Mouse (Mus musculus) stomach, embryonic 16.5 days (tissue): ENCODE measurements around the gene Ric8b. TPM values are rescaled to one million over a fixed set of nuclear protein-coding genes. Genes with fewer than 3 reads are reported as not detected.

Experiments
- ATAC-seq: fragments of 200-750 bp; cut with Nextera tagmentation; 2 replicates; pipeline ENCODE4 v1.8.0; 2017; ENCODE audit warnings: moderate number of reproducible peaks, moderate TSS enrichment; ENCODE audit not compliant: insufficient read depth, low FRiP score
- H3K27ac ChIP-seq: fragments of 300-500 bp; sonication (generic); 2 replicates; pipeline ENCODE4 v1.5.1; 2014; ENCODE audit warnings: low read length
- H3K27me3 ChIP-seq: fragments of 300-500 bp; sonication (generic); 2 replicates; pipeline ENCODE4 v1.6.1; 2014; ENCODE audit warnings: low read length, control low read depth, mixed read lengths; ENCODE audit not compliant: control insufficient read depth, insufficient read depth
- H3K36me3 ChIP-seq: fragments of 300-500 bp; sonication (generic); 2 replicates; pipeline ENCODE4 v1.6.1; 2014; ENCODE audit warnings: low read length; ENCODE audit not compliant: control insufficient read depth, insufficient read depth
- H3K4me1 ChIP-seq: fragments of 300-500 bp; sonication (generic); 2 replicates; pipeline ENCODE4 v1.6.1; 2014; ENCODE audit warnings: low read length, control low read depth, mixed read lengths; ENCODE audit not compliant: control insufficient read depth, insufficient read depth
- H3K4me2 ChIP-seq: fragments of 300-500 bp; sonication (generic); 2 replicates; pipeline ENCODE4 v1.6.1; 2014; ENCODE audit warnings: low read depth, low read length, mixed read lengths
- H3K4me3 ChIP-seq: fragments of 300-500 bp; sonication (generic); replicated peaks from 2 replicates; pipeline ENCODE4 v1.5.1; 2014; ENCODE audit warnings: mild to moderate bottlenecking, low read length
- H3K9ac ChIP-seq: fragments of 300-500 bp; sonication (generic); 2 replicates; pipeline ENCODE4 v1.6.1; 2014; ENCODE audit warnings: low read length
- H3K9me3 ChIP-seq: fragments of 300-500 bp; sonication (generic); replicated peaks from 2 replicates; pipeline ENCODE4 v1.6.1; 2016; ENCODE audit warnings: low read length, control low read depth; ENCODE audit not compliant: control insufficient read depth
- WGBS: fragments of 180-500 bp; shearing (Covaris S2); extraction: QIAGEN DNeasy Blood & Tissue Kit; methylation state at CpG from one replicate; pipeline ENCODE4 v1.1.7; 2014; 5-methylcytosine and 5-hydroxymethylcytosine counted together
- polyA plus RNA-seq: library from polyadenylated mRNA; unstranded; fragments of >200 nt; fragmentation: Nextera tagmentation; extraction: Ambion mirVana; gene quantifications from 2 replicates; pipeline ENCODE4 v1.2.1, GENCODE M21; 2015

The Ric8b gene
- polyA plus RNA-seq, 1 experiment from 2014 or later: 18.2 TPM

DNA sequence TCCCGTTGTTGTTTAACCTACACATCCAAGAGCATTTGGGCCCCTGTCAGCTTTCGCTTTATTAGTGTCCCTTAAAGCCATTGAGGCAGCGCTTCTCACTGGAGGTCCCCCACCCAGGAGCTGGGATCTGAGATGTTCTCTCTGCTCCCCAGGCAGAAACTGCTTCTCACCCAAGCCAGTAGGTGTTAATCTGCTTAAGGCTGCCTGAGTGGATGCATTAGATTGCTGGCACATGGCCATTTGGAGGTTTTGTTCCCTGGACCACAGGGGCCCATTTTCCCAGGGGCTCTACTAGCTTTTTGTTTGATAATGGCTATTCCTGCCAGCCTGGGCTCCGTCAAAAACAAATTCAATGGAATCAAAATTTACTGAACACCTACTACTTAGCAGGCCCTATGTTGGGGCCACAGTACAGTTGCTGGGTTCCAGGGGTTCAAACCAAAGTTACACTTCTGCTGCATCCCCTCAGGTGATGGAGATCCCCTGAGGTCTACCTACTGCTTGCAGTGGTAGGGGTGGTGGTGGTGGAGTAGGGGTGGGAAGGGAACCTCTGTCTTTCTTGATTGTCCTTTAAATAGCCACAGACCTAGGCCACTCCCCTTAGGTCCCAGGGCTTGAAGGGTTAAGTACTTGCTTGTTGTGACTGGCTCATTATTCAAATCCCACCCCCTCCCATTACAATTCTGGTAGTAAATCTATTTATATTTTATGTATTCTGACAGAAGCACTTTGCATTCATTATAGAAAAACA lies 28.1 kb upstream of the Ric8b start:
- Histone ChIP-seq H3K9ac (no peak overlapping the region), H3K4me3 (no peak overlapping the region), H3K27me3 (no peaks in the 10 kb centered on the region), H3K36me3 (no peaks in the 10 kb centered on the region), H3K9me3 (no peaks in the 10 kb centered on the region), H3K4me2 (no peak overlapping the region), H3K4me1 (peaks cover 13% of the 10 kb centered on the region; the same call in 1 of the 2 replicates), H3K27ac (no peak overlapping the region)
- 64% methylated on average over 4 of the region's 4 CpGs for WGBS
- no peak for ATAC-seq

DNA sequence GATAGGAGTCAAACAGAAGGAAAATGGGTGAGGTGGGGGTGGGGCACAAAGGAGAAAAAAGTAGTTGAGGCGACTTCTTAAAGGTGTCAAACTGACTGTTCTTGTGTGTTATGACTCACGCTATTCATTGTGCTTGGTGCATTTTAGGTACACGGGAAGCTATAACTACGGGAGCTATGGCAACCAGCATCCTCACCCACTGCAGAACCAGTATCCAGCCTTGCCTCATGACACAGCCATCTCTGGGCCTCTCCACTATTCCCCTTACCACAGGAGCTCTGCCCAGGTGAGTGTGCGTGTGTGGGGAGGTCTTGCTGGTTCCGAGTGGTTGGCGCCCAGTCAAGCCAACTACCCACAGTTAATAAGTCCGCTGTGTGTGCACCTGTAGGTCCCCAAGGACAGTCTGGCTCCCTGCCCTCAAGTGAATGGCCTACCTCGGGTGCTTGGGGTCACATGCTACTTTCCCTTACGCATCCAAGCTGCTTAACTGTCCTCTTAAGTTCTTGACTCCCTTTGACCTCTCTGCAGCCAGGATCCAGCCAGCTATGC lies 21.5 kb upstream of the Ric8b start:
- no peak for ATAC-seq
- H3K9me3 ChIP-seq: no peaks in the 10 kb centered on the region
- no peaks in the 10 kb centered on the region for H3K4me1 ChIP-seq
- H3K4me3 ChIP-seq: no peak overlapping the region
- no peak overlapping the region for H3K27ac ChIP-seq
- H3K4me2 ChIP-seq: no peak overlapping the region
- H3K27me3 ChIP-seq: no peaks in the 10 kb centered on the region
- 91% methylated on average over 10 of the region's 10 CpGs for WGBS
- H3K36me3 ChIP-seq: no peaks in the 10 kb centered on the region
- H3K9ac ChIP-seq: no peak overlapping the region

DNA sequence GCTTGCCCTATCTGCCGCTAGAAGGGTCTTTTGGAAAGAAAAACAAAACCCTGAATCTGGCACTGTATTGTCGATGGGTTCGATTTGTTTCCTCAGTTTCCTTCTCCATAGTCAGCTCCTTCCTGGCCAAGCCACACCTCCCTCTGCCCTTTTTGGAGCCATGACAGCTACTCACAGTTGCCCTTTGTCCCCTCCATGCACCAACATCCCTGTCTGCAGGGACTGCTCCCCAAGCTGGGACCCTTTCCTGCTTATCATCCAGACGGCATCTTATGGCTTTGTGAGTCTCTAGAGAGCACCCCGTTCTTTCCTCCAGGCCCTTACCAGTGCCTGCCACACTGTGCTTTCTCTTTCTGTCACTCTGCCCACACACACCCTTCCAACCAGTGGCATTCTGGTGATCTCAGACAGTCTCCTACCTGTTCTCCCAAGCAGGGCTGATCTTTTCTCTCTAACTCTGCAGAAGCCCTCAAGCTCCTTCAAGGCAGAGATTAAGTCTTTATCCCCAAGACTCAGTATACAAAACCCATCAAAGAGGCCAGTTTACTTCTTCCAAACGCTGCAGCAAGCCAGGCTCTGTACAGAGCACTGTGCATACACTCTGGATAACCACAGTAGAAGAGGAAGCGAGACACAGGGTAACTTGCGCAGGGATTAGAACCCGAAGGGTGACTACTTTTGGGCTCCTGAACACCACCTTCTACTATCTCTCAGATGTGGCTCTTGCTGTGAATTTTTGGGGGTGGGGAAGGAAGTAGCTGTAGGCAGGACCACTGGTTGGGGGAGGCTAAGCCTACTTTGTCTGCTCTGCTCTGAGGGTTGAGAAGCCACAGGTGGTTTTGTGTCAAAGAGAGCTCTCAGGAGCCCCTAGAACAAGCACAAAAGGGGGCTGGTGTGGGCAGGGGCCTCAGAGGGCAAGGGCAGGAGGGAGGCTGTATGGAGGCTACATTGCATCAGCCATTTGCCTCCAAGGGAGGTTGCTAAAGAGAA lies 20.2 kb upstream of the Ric8b start:
- Histone ChIP-seq H3K27me3 (no peaks in the 10 kb centered on the region), H3K9ac (no peak overlapping the region), H3K4me3 (no peak overlapping the region), H3K36me3 (no peaks in the 10 kb centered on the region), H3K4me2 (no peak overlapping the region), H3K4me1 (no peaks in the 10 kb centered on the region), H3K9me3 (no peaks in the 10 kb centered on the region), H3K27ac (no peak overlapping the region)
- ATAC-seq: no peak
- WGBS: 65% methylated on average over 9 of the region's 9 CpGs

DNA sequence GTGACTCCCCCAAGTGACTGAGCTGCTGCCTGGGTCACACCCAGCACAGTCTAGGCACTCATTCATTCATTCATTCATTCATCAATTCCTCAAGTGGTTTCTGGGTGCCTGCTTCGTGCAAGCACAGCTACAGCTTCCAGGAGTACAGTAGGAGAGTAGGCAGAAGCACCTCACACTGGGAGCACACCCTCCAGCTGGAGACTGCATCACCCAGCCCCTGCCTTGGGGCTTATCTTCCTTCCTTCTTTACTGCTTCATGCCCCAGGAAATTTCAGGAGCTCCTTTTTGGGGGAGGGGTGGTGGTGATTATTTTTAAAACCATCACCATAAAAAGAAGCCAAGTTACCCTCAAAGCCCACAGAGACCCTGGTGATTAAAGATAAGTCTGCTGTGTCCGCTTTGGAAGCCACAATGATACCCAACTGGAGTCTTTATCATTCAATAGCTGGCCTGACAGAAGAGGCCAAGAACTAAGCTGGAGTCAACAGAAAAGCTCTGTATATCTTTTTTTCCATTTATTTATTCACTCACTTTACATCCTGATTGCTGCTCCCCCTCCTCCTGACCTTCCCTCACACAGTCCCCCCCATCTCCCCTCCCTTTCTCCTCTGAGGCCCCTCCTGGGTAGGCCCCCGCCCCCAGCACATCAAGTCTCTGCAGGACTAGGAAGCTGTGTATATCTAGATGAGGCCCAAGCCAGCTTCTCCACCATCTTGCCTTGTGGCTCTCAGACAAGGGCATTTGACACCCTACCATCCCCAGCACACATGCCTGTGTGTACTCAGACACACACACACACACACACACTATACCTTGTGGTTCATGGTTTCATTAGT lies 19.1 kb upstream of the Ric8b start:
- Histone ChIP-seq H3K9ac (no peak overlapping the region), H3K27ac (no peak overlapping the region), H3K4me3 (no peak overlapping the region), H3K9me3 (no peaks in the 10 kb centered on the region), H3K4me2 (no peak overlapping the region), H3K27me3 (no peaks in the 10 kb centered on the region), H3K4me1 (peaks cover 1% of the 10 kb centered on the region), H3K36me3 (no peaks in the 10 kb centered on the region)
- 70% methylated on average over 3 of the region's 3 CpGs for WGBS
- no peak for ATAC-seq

DNA sequence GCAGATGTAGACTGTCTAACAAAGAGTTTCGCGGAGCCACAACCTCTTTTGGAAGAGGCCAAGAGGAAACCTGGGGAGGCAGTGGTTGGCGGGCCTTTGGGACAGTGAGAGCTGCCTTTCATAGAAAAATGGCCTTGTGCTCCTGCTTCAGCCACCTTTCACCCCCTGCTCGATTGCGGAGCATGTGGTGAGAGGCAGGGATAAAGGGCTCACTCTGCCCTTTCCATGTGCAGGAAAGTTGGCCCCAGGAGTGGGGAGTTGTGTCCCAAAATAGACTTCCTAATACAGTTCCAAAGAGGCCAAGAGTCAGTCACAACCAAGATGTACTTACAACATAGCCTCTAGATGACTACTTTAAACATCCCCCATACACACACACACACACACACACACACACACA lies 15.7 kb upstream of the Ric8b start:
- peaks cover 5% of the 10 kb centered on the region for H3K4me1 ChIP-seq

DNA sequence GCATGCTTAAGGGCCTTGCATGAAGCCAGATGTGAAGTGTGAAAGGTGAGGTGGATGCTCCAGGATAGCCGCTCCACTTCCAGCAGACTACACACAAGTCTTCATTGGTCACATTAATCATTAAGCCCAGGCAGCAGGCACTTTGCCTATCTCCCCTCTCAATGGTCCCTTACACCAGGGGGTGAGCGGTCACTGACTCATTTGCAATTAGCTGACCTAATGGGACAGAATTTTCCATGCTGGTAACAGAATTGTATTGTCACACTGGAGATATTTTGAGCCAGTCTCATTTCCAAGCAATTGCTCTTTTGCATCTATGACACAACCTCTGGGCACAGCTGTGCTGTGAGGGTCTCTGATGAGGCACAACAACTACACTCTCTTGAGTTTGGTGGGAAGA lies 15.2 kb upstream of the Ric8b start:
- WGBS: 60% methylated on average over 2 of the region's 2 CpGs
- Histone ChIP-seq H3K4me2 (no peak overlapping the region), H3K9ac (no peak overlapping the region), H3K4me1 (peaks cover 5% of the 10 kb centered on the region), H3K27me3 (no peaks in the 10 kb centered on the region), H3K9me3 (no peaks in the 10 kb centered on the region), H3K4me3 (no peak overlapping the region), H3K36me3 (no peaks in the 10 kb centered on the region), H3K27ac (no peak overlapping the region)
- no peak for ATAC-seq

More for the DNA sequence above, 15.7 kb upstream of the Ric8b start:
- no peak overlapping the region for H3K4me2 ChIP-seq
- no peaks in the 10 kb centered on the region for H3K9me3 ChIP-seq
- H3K36me3 ChIP-seq: no peaks in the 10 kb centered on the region
- no peak overlapping the region for H3K4me3 ChIP-seq
- WGBS: 74% methylated on average over 5 of the region's 5 CpGs
- no peaks in the 10 kb centered on the region for H3K27me3 ChIP-seq
- H3K9ac ChIP-seq: no peak overlapping the region
- H3K27ac ChIP-seq: no peak overlapping the region
- no peak for ATAC-seq

DNA sequence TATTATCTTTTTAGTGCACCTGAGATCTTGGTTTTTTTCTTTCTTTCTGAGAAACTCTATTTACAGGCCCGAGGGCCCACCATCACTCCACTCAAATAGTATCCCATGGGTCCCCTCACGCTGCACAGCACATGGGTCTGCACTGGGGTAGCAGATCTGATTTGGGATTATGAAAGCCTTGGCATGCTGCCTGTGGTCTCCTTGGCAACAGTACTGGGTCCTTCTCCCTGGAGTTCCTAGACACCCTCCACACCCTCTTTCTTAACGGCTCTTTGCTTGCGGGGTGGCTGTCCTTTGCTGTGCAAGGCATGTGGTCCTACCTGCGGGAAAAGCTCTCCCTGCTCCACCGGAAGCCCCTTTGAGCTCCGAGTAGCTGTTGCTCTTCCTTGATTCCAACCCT lies 14.1 kb upstream of the Ric8b start:
- ATAC-seq: peak; percentile 11; the same call in 1 of the 2 replicates
- Histone ChIP-seq H3K9ac (peak overlapping the region; percentile 19; the same call in 1 of the 2 replicates), H3K4me2 (peak overlapping the region; percentile 28; the same call in 1 of the 2 replicates), H3K36me3 (no peaks in the 10 kb centered on the region), H3K4me3 (0 out of 2 replicates have a peak overlapping the region, but pooled peaks have one; percentile 12), H3K27me3 (no peaks in the 10 kb centered on the region), H3K9me3 (no peaks in the 10 kb centered on the region), H3K27ac (no peak overlapping the region), H3K4me1 (peaks cover 5% of the 10 kb centered on the region)
- WGBS: 39% methylated on average over 7 of the region's 7 CpGs

DNA sequence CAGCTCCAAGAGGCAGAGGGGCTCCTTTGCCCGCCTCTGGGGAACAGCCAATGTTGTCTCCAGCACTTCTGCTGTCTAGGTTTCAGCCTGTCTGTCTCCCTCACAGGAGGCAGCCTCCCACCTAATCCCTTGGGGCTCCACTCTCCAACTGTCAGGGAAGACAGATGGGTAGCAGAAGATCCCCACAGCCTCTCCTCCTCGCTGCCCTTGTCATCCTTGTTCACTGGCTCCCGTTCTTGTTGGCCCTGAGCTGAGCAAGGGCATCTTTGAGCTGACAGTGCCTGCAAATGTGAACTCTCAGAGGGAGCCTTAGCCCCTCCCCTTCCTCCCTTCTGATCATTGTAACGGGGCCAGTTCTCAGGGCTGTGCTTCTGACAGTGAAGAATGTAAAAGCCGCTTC lies 13.7 kb upstream of the Ric8b start:
- Histone ChIP-seq H3K9ac (peak overlapping the region; percentile 19; the same call in 1 of the 2 replicates), H3K27me3 (no peaks in the 10 kb centered on the region), H3K4me2 (peak overlapping the region; percentile 28; the same call in 1 of the 2 replicates), H3K9me3 (no peaks in the 10 kb centered on the region), H3K27ac (no peak overlapping the region), H3K4me3 (peak overlapping the region; percentile 12; the same call in 1 of the 2 replicates), H3K36me3 (no peaks in the 10 kb centered on the region), H3K4me1 (peaks cover 5% of the 10 kb centered on the region)
- ATAC-seq: peak; percentile 42; the same call in 1 of the 2 replicates
- WGBS: 6% methylated on average over 5 of the region's 5 CpGs
